In the genomic region with DNA sequence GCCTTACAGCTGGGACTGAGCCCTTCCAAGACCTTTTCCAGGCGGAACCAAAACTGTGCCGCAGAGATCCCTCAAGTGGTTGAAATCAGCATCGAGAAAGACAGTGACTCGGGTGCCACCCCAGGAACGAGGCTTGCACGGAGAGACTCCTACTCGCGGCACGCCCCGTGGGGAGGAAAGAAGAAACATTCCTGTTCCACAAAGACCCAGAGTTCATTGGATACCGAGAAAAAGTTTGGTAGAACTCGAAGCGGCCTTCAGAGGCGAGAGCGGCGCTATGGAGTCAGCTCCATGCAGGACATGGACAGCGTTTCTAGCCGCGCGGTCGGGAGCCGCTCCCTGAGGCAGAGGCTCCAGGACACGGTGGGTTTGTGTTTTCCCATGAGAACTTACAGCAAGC, we compare ENCODE assay signal across 10 mouse cellular contexts. TPM values are rescaled to one million over a fixed set of nuclear protein-coding genes. Genes with fewer than 3 reads are reported as not detected.
DNase-seq lines count a peak whose midpoint lies in the region; ATAC-seq and TF ChIP-seq lines count a peak whose summit lies in the region.
"Had no signal": no experiment of that assay in that cellular context is flagged by ENCODE, and none has a peak within 500 bp of the region (broad histone marks: within the 10 kb centered on the region; RNA-seq: fewer than 3 reads in every experiment).

No protein-coding gene starts in this region.

- H3K27ac ChIP-seq in heart, embryonic 11.5 days (ENCODE audit: low read depth, low read length) = no peak overlapping the region
- H3K27ac ChIP-seq in heart, postnatal 0 days (ENCODE audit: low read depth) = no peak overlapping the region
- H3K27ac ChIP-seq in midbrain, postnatal 0 days (ENCODE audit: low read depth, low read length) = no peak overlapping the region

- no peak for ATAC-seq in heart, embryonic 11.5 days (replicated peaks; ENCODE audit: insufficient number of reproducible peaks, low FRiP score, low TSS enrichment)
- ATAC-seq in heart, postnatal 0 days (ENCODE audit: insufficient read depth, low read depth) = no peak
- no peak for ATAC-seq in midbrain, postnatal 0 days (ENCODE audit: low FRiP score)

- no peaks in the 10 kb centered on the region for H3K4me1 ChIP-seq in heart, embryonic 11.5 days (ENCODE audit: control insufficient read depth, insufficient read depth, low read length)
- no peaks in the 10 kb centered on the region for H3K4me1 ChIP-seq in heart, postnatal 0 days (ENCODE audit: control insufficient read depth, insufficient read depth)
- no peaks in the 10 kb centered on the region for H3K4me1 ChIP-seq in midbrain, postnatal 0 days (ENCODE audit: insufficient read depth, low read length)

- no peak; the same call in 1 of the 2 replicates for TF ChIP-seq CTCF in heart, postnatal 0 days (IDR thresholded peaks at IDR 0.05; ENCODE audit: low read depth)
- TF ChIP-seq CTCF in midbrain, postnatal 0 days (IDR thresholded peaks at IDR 0.05) = no peak; the same call in 1 of the 2 replicates

- TF ChIP-seq EP300 in heart, postnatal 0 days (IDR thresholded peaks at IDR 0.05; ENCODE audit: low read depth) = no peak

- H3K36me3 ChIP-seq in heart, embryonic 11.5 days (ENCODE audit: control insufficient read depth, insufficient read depth, low read length) = peaks cover 3% of the 10 kb centered on the region; the same call in 1 of the 2 replicates
- H3K36me3 ChIP-seq in heart, postnatal 0 days (replicated peaks; ENCODE audit: control insufficient read depth, insufficient read depth, low read length) = peaks cover 18% of the 10 kb centered on the region
- peaks cover 12% of the 10 kb centered on the region for H3K36me3 ChIP-seq in midbrain, postnatal 0 days (ENCODE audit: insufficient read depth, low read length)

- 67% methylated on average over 23 of the region's 23 CpGs for WGBS in heart, embryonic 11.5 days (ENCODE audit: insufficient replicate concordance)
- WGBS in heart, postnatal 0 days = 82% methylated on average over 23 of the region's 23 CpGs
- 71% methylated on average over 23 of the region's 23 CpGs for WGBS in midbrain, postnatal 0 days

- H3K9me3 ChIP-seq in heart, embryonic 11.5 days (replicated peaks; ENCODE audit: control insufficient read depth, low read length) = no peaks in the 10 kb centered on the region
- no peaks in the 10 kb centered on the region for H3K9me3 ChIP-seq in heart, postnatal 0 days (replicated peaks; ENCODE audit: control insufficient read depth, low read length)
- H3K9me3 ChIP-seq in midbrain, postnatal 0 days (ENCODE audit: low read length) = no peaks in the 10 kb centered on the region

- H3K4me2 ChIP-seq in heart, embryonic 11.5 days = peak overlapping the region; percentile 35; the same call in 1 of the 2 replicates
- H3K4me2 ChIP-seq in heart, postnatal 0 days (ENCODE audit: low read depth, low read length) = no peak overlapping the region
- no peak overlapping the region for H3K4me2 ChIP-seq in midbrain, postnatal 0 days (ENCODE audit: low read depth, low read length, poor library complexity, severe bottlenecking)
- H3K4me2 ChIP-seq: midbrain, embryonic 11.5 days had no signal

- no peak for DNase-seq in heart, adult 8-10 months (ENCODE audit: low spot score)
- DNase-seq in urinary bladder, postnatal 14 days (ENCODE audit: low spot score) = peak; percentile 18
- DNase-seq in urinary bladder, adult 2 months (ENCODE audit: low spot score) = no peak
- DNase-seq in heart, postnatal 0 days (ENCODE audit: low spot score) = peak; percentile 23
- no peak for DNase-seq in thymus, postnatal 25 days
- DNase-seq in midbrain, postnatal 0 days (ENCODE audit: low spot score) = no peak
- DNase-seq in right cerebral cortex, postnatal 25 days = no peak
- DNase-seq: cerebellum, adult 8-10 months had no signal

- H3K9ac ChIP-seq in heart, embryonic 11.5 days (ENCODE audit: low read depth, low read length) = no peak overlapping the region
- H3K9ac ChIP-seq in heart, postnatal 0 days (replicated peaks; ENCODE audit: low read depth, low read length) = no peak overlapping the region
- no peak overlapping the region for H3K9ac ChIP-seq in midbrain, postnatal 0 days (replicated peaks; ENCODE audit: low read length, poor library complexity, severe bottlenecking)

- H3K4me3 ChIP-seq in heart, embryonic 11.5 days (ENCODE audit: low read depth, low read length) = no peak overlapping the region
- H3K4me3 ChIP-seq in heart, postnatal 0 days (ENCODE audit: low read depth, low read length) = no peak overlapping the region
- no peak overlapping the region for H3K4me3 ChIP-seq in midbrain, postnatal 0 days (ENCODE audit: low read depth, low read length)

- H3K27me3 ChIP-seq in heart, embryonic 11.5 days (ENCODE audit: control insufficient read depth, insufficient read depth, low read length) = no peaks in the 10 kb centered on the region
- no peaks in the 10 kb centered on the region for H3K27me3 ChIP-seq in heart, postnatal 0 days (ENCODE audit: control insufficient read depth, insufficient read depth, low read length)
- no peaks in the 10 kb centered on the region for H3K27me3 ChIP-seq in midbrain, postnatal 0 days (ENCODE audit: insufficient read depth, low read length)

RNA-seq across cellular contexts. Expression of a gene that starts 26.3 kb away (rescaled TPM):
- polyA plus RNA-seq in heart, embryonic 11.5 days (2014; fragmentation: Nextera tagmentation; extraction: Ambion mirVana) = 11.2 and 11.9 TPM in 2 replicates
- total RNA-seq in heart, adult 8-10 months (2022) = 10 to 100 TPM; 31.0 to 35.6 (median 32.5) TPM
- 20.3 and 26.2 TPM in 2 replicates for polyA plus RNA-seq in urinary bladder, adult 2 months (2012; rRNA removed)
- 11.4 and 17.7 TPM in 2 replicates for total RNA-seq in heart, postnatal 0 days (2014; rRNA removed; ENCODE audit: low replicate concordance)
- polyA plus RNA-seq in heart, postnatal 0 days (2015; fragmentation: Nextera tagmentation; extraction: Ambion mirVana) = 7.3 and 7.9 TPM in 2 replicates
- total RNA-seq in midbrain, postnatal 0 days (2014; rRNA removed) = 21.3 and 27.0 TPM in 2 replicates
- 13.0 and 13.1 TPM in 2 replicates for polyA plus RNA-seq in midbrain, postnatal 0 days (2015; fragmentation: Nextera tagmentation; extraction: Ambion mirVana)

Comparison
In these comparisons a context has a peak if more than half of its experiments do, and no peak if none do; other contexts are left out.
1. DNase-seq: peak in urinary bladder, postnatal 14 days (single experiment) and heart, postnatal 0 days (single experiment); none in heart, adult 8-10 months (single experiment), urinary bladder, adult 2 months (single experiment), thymus, postnatal 25 days (single experiment), midbrain, postnatal 0 days (single experiment) and right cerebral cortex, postnatal 25 days (single experiment).